Mouse (Mus musculus): Measurements from ENCODE around the gene Dctd. TPM values are rescaled to one million over a fixed set of nuclear protein-coding genes. Genes with fewer than 3 reads are reported as not detected.

The Dctd gene
- 15.5 and 16.0 TPM in 2 replicates for polyA plus RNA-seq (2015; fragmentation: Nextera tagmentation; extraction: Ambion mirVana)

- ATAC-seq: no peak
- peak within 1 kb of the TSS; percentile 55 for H3K4me2 ChIP-seq (ENCODE audit: low read length)
- H3K27ac ChIP-seq (ENCODE audit: low read length): peak within 1 kb of the TSS; percentile 50
- peak within 1 kb of the TSS; percentile 12 for H3K4me3 ChIP-seq (ENCODE audit: low read depth, low read length)
- H3K27me3 ChIP-seq (ENCODE audit: control insufficient read depth, insufficient read depth, low read depth, low read length): no peaks in the 10 kb centered on the region
- no peaks in the 10 kb centered on the region for H3K36me3 ChIP-seq (ENCODE audit: control insufficient read depth, insufficient read depth, low read length)
- WGBS: 93% methylated on average over 12 of the region's 12 CpGs
- H3K9me3 ChIP-seq (replicated peaks; ENCODE audit: control insufficient read depth, low read length, poor library complexity, severe bottlenecking): no peaks in the 10 kb centered on the region
- H3K9ac ChIP-seq (ENCODE audit: low read depth, low read length): peak within 1 kb of the TSS; percentile 59; the same call in 1 of the 2 replicates
- 0 out of 2 replicates have a peak, but pooled peaks cover 2% of the 10 kb centered on the region for H3K4me1 ChIP-seq (ENCODE audit: control insufficient read depth, insufficient read depth, low read length)
Measured at GRCm38 (mm10) chr8:48098792-48099191, at the start of gene Dctd. Dctd (plus strand) TSS chr8:48099092.

GRCm38 (mm10) chr8:48053611-48054010 lies 45.3 kb upstream of the Dctd start:
- H3K27me3 ChIP-seq (ENCODE audit: control insufficient read depth, insufficient read depth, low read depth, low read length): no peaks in the 10 kb centered on the region
- H3K4me3 ChIP-seq (ENCODE audit: low read depth, low read length): no peak overlapping the region
- no peaks in the 10 kb centered on the region for H3K9me3 ChIP-seq (replicated peaks; ENCODE audit: control insufficient read depth, low read length, poor library complexity, severe bottlenecking)
- no peaks in the 10 kb centered on the region for H3K4me1 ChIP-seq (ENCODE audit: control insufficient read depth, insufficient read depth, low read length)
- 88% methylated on average over 5 of the region's 5 CpGs for WGBS
- no peak overlapping the region for H3K4me2 ChIP-seq (ENCODE audit: low read length)
- no peak overlapping the region for H3K9ac ChIP-seq (ENCODE audit: low read depth, low read length)
- no peak for ATAC-seq
- H3K36me3 ChIP-seq (ENCODE audit: control insufficient read depth, insufficient read depth, low read length): no peaks in the 10 kb centered on the region
- no peak overlapping the region for H3K27ac ChIP-seq (ENCODE audit: low read length)

GRCm38 (mm10) chr8:48063526-48064072 lies 35.3 kb upstream of the Dctd start:
- Histone ChIP-seq H3K4me2 (ENCODE audit: low read length) (no peak overlapping the region), H3K36me3 (ENCODE audit: control insufficient read depth, insufficient read depth, low read length) (no peaks in the 10 kb centered on the region), H3K4me1 (ENCODE audit: control insufficient read depth, insufficient read depth, low read length) (no peaks in the 10 kb centered on the region), H3K9ac (ENCODE audit: low read depth, low read length) (no peak overlapping the region), H3K27ac (ENCODE audit: low read length) (no peak overlapping the region), H3K9me3 (replicated peaks; ENCODE audit: control insufficient read depth, low read length, poor library complexity, severe bottlenecking) (no peaks in the 10 kb centered on the region), H3K4me3 (ENCODE audit: low read depth, low read length) (no peak overlapping the region), H3K27me3 (ENCODE audit: control insufficient read depth, insufficient read depth, low read depth, low read length) (no peaks in the 10 kb centered on the region)
- 88% methylated on average over 5 of the region's 5 CpGs for WGBS
- no peak for ATAC-seq

GRCm38 (mm10) chr8:48074149-48074548 lies 24.7 kb upstream of the Dctd start:
- H3K9me3 ChIP-seq (replicated peaks; ENCODE audit: control insufficient read depth, low read length, poor library complexity, severe bottlenecking): no peaks in the 10 kb centered on the region
- no peaks in the 10 kb centered on the region for H3K4me1 ChIP-seq (ENCODE audit: control insufficient read depth, insufficient read depth, low read length)
- no peak overlapping the region for H3K9ac ChIP-seq (ENCODE audit: low read depth, low read length)
- no peaks in the 10 kb centered on the region for H3K36me3 ChIP-seq (ENCODE audit: control insufficient read depth, insufficient read depth, low read length)
- H3K4me3 ChIP-seq (ENCODE audit: low read depth, low read length): no peak overlapping the region
- ATAC-seq: no peak
- no peak overlapping the region for H3K27ac ChIP-seq (ENCODE audit: low read length)
- H3K27me3 ChIP-seq (ENCODE audit: control insufficient read depth, insufficient read depth, low read depth, low read length): no peaks in the 10 kb centered on the region
- no peak overlapping the region for H3K4me2 ChIP-seq (ENCODE audit: low read length)
- WGBS: 86% methylated on average over 2 of the region's 2 CpGs

GRCm38 (mm10) chr8:48082343-48082742 lies 16.5 kb upstream of the Dctd start:
- H3K27ac ChIP-seq (ENCODE audit: low read length): no peak overlapping the region
- H3K36me3 ChIP-seq (ENCODE audit: control insufficient read depth, insufficient read depth, low read length): no peaks in the 10 kb centered on the region
- no peak overlapping the region for H3K4me3 ChIP-seq (ENCODE audit: low read depth, low read length)
- H3K9me3 ChIP-seq (replicated peaks; ENCODE audit: control insufficient read depth, low read length, poor library complexity, severe bottlenecking): no peaks in the 10 kb centered on the region
- no peaks in the 10 kb centered on the region for H3K4me1 ChIP-seq (ENCODE audit: control insufficient read depth, insufficient read depth, low read length)
- H3K4me2 ChIP-seq (ENCODE audit: low read length): no peak overlapping the region
- H3K27me3 ChIP-seq (ENCODE audit: control insufficient read depth, insufficient read depth, low read depth, low read length): no peaks in the 10 kb centered on the region
- no peak for ATAC-seq
- H3K9ac ChIP-seq (ENCODE audit: low read depth, low read length): no peak overlapping the region
- 81% methylated on average over 10 of the region's 10 CpGs for WGBS

- Histone ChIP-seq H3K27ac (ENCODE audit: low read length) (no peak overlapping the region), H3K9ac (ENCODE audit: low read depth, low read length) (no peak overlapping the region), H3K27me3 (ENCODE audit: control insufficient read depth, insufficient read depth, low read depth, low read length) (no peaks in the 10 kb centered on the region), H3K36me3 (ENCODE audit: control insufficient read depth, insufficient read depth, low read length) (no peaks in the 10 kb centered on the region), H3K9me3 (replicated peaks; ENCODE audit: control insufficient read depth, low read length, poor library complexity, severe bottlenecking) (no peaks in the 10 kb centered on the region), H3K4me2 (ENCODE audit: low read length) (no peak overlapping the region), H3K4me1 (ENCODE audit: control insufficient read depth, insufficient read depth, low read length) (no peaks in the 10 kb centered on the region), H3K4me3 (ENCODE audit: low read depth, low read length) (no peak overlapping the region)
- 88% methylated on average over 8 of the region's 8 CpGs for WGBS
- ATAC-seq: no peak
Measured at GRCm38 (mm10) chr8:48090661-48091060, 8.2 kb upstream of the Dctd start.

GRCm38 (mm10) chr8:48095378-48095777 lies 3.5 kb upstream of the Dctd start:
- Histone ChIP-seq H3K36me3 (ENCODE audit: control insufficient read depth, insufficient read depth, low read length) (no peaks in the 10 kb centered on the region), H3K4me2 (ENCODE audit: low read length) (no peak overlapping the region), H3K27ac (ENCODE audit: low read length) (no peak overlapping the region), H3K9me3 (replicated peaks; ENCODE audit: control insufficient read depth, low read length, poor library complexity, severe bottlenecking) (no peaks in the 10 kb centered on the region), H3K27me3 (ENCODE audit: control insufficient read depth, insufficient read depth, low read depth, low read length) (no peaks in the 10 kb centered on the region), H3K4me1 (ENCODE audit: control insufficient read depth, insufficient read depth, low read length) (0 out of 2 replicates have a peak, but pooled peaks cover 1% of the 10 kb centered on the region), H3K4me3 (ENCODE audit: low read depth, low read length) (no peak overlapping the region), H3K9ac (ENCODE audit: low read depth, low read length) (no peak overlapping the region)
- ATAC-seq: no peak
- WGBS: 91% methylated on average over 5 of the region's 5 CpGs

- peak; percentile 97 for ATAC-seq
- no peaks in the 10 kb centered on the region for H3K27me3 ChIP-seq (ENCODE audit: control insufficient read depth, insufficient read depth, low read depth, low read length)
Measured at GRCm38 (mm10) chr8:48097131-48097794, 1.6 kb upstream of the Dctd start.

GRCm38 (mm10) chr8:48098081-48098639 lies 732 bp upstream of the Dctd start:
- Histone ChIP-seq H3K27ac (ENCODE audit: low read length) (peak overlapping the region; percentile 50), H3K4me2 (ENCODE audit: low read length) (peak overlapping the region; percentile 55), H3K9ac (ENCODE audit: low read depth, low read length) (peak overlapping the region; percentile 59; the same call in 1 of the 2 replicates), H3K27me3 (ENCODE audit: control insufficient read depth, insufficient read depth, low read depth, low read length) (no peaks in the 10 kb centered on the region), H3K4me3 (ENCODE audit: low read depth, low read length) (peak overlapping the region; percentile 12), H3K36me3 (ENCODE audit: control insufficient read depth, insufficient read depth, low read length) (no peaks in the 10 kb centered on the region), H3K4me1 (ENCODE audit: control insufficient read depth, insufficient read depth, low read length) (0 out of 2 replicates have a peak, but pooled peaks cover 2% of the 10 kb centered on the region), H3K9me3 (replicated peaks; ENCODE audit: control insufficient read depth, low read length, poor library complexity, severe bottlenecking) (no peaks in the 10 kb centered on the region)
- peak; percentile 52 for ATAC-seq
- 44% methylated on average over 13 of the region's 13 CpGs for WGBS

More at GRCm38 (mm10) chr8:48097131-48097794, 1.6 kb upstream of the Dctd start:
- H3K9ac ChIP-seq (ENCODE audit: low read depth, low read length): peak overlapping the region; percentile 59
- peak overlapping the region; percentile 12 for H3K4me3 ChIP-seq (ENCODE audit: low read depth, low read length)
- peak overlapping the region; percentile 55 for H3K4me2 ChIP-seq (ENCODE audit: low read length)
- H3K9me3 ChIP-seq (replicated peaks; ENCODE audit: control insufficient read depth, low read length, poor library complexity, severe bottlenecking): no peaks in the 10 kb centered on the region
- no peaks in the 10 kb centered on the region for H3K36me3 ChIP-seq (ENCODE audit: control insufficient read depth, insufficient read depth, low read length)
- 0 out of 2 replicates have a peak, but pooled peaks cover 2% of the 10 kb centered on the region for H3K4me1 ChIP-seq (ENCODE audit: control insufficient read depth, insufficient read depth, low read length)
- peak overlapping the region; percentile 24 for H3K27ac ChIP-seq (ENCODE audit: low read length)
- WGBS: 7% methylated on average over 21 of the region's 21 CpGs
